Mouse (Mus musculus): ENCODE measurements around the gene Aff1.

Aff1 gene

GRCm38 (mm10) chr5:103839265-103839626 is 147.1 kb downstream of the Aff1 start:
- 76% methylated on average over 3 of the region's 3 CpGs for WGBS

GRCm38 (mm10) chr5:103843938-103844337 is 151.8 kb downstream of the Aff1 start:
- WGBS = 78% methylated on average over 1 of the region's 1 CpGs

- 62% methylated on average over 19 of the region's 19 CpGs for WGBS
These were observed 153.4 kb downstream of the Aff1 start for GRCm38 (mm10) chr5:103845418-103846153.

- WGBS = 89% methylated on average over 10 of the region's 10 CpGs
These were observed 154.0 kb downstream of the Aff1 start for GRCm38 (mm10) chr5:103846154-103846551.

GRCm38 (mm10) chr5:103846609-103847008 is 154.4 kb downstream of the Aff1 start:
- 75% methylated on average over 5 of the region's 5 CpGs for WGBS

- WGBS = 77% methylated on average over 8 of the region's 8 CpGs
These were observed 156.4 kb downstream of the Aff1 start for GRCm38 (mm10) chr5:103848546-103848945.

GRCm38 (mm10) chr5:103852756-103853549 is 160.8 kb downstream of the Aff1 start:
- 85% methylated on average over 4 of the region's 4 CpGs for WGBS

- 29% methylated on average over 17 of the region's 17 CpGs for WGBS
These were observed 162.1 kb downstream of the Aff1 start for GRCm38 (mm10) chr5:103854041-103854806.

GRCm38 (mm10) chr5:103854807-103855194 is 162.6 kb downstream of the Aff1 start:
- 36% methylated on average over 5 of the region's 5 CpGs for WGBS

GRCm38 (mm10) chr5:103855483-103856211 is 163.5 kb downstream of the Aff1 start:
- 80% methylated on average over 14 of the region's 14 CpGs for WGBS

GRCm38 (mm10) chr5:103856286-103857009 is 164.3 kb downstream of the Aff1 start:
- 51% methylated on average over 5 of the region's 5 CpGs for WGBS

GRCm38 (mm10) chr5:103857151-103857550 is 165.0 kb downstream of the Aff1 start:
- WGBS = 35% methylated on average over 2 of the region's 2 CpGs

GRCm38 (mm10) chr5:103860622-103861021 is 168.4 kb downstream of the Aff1 start:
- WGBS = 92% methylated on average over 11 of the region's 11 CpGs

- 96% methylated on average over 4 of the region's 4 CpGs for WGBS
These were observed 171.6 kb downstream of the Aff1 start for GRCm38 (mm10) chr5:103863759-103864158.

- WGBS = 76% methylated on average over 15 of the region's 15 CpGs
These were observed 197.6 kb downstream of the Aff1 start for GRCm38 (mm10) chr5:103889766-103890165.

- 37% methylated on average over 1 of the region's 1 CpGs for WGBS
These were observed 206.1 kb downstream of the Aff1 start for GRCm38 (mm10) chr5:103898310-103898709.
